Mouse (Mus musculus) retina, postnatal 1 day (tissue): ENCODE measurements around the gene E2f1.

Experiments used
- DNase-seq: peaks from one replicate; pipeline ENCODE4 v3.0.0-alpha.2; 2012

Gene E2f1

GRCm38 (mm10) chr2:154581421-154581820 is 11.7 kb upstream of the E2f1 start:
- peak; percentile 4 for DNase-seq

GRCm38 (mm10) chr2:154580586-154580985 is 10.9 kb upstream of the E2f1 start:
- DNase-seq, result peak; percentile 2

- no peak for DNase-seq
These were observed 8.0 kb upstream of the E2f1 start for GRCm38 (mm10) chr2:154577744-154578067.

- DNase-seq, result peak; percentile 96
These were observed 7.4 kb upstream of the E2f1 start for GRCm38 (mm10) chr2:154576876-154577743.

GRCm38 (mm10) chr2:154574271-154574670 is 4.6 kb upstream of the E2f1 start:
- DNase-seq, result peak; percentile 97

GRCm38 (mm10) chr2:154572996-154573395 is 3.3 kb upstream of the E2f1 start:
- DNase-seq, result no peak

GRCm38 (mm10) chr2:154571976-154572375 is 2.3 kb upstream of the E2f1 start:
- DNase-seq, result no peak

- DNase-seq, result peak; percentile 15
These were observed 1.6 kb upstream of the E2f1 start for GRCm38 (mm10) chr2:154571266-154571665.

GRCm38 (mm10) chr2:154570666-154571065 is 974 bp upstream of the E2f1 start:
- no peak for DNase-seq

- peak; percentile 73 for DNase-seq
These were observed 482 bp downstream of the E2f1 start for GRCm38 (mm10) chr2:154569071-154569748.

GRCm38 (mm10) chr2:154568329-154569070 is 1.2 kb downstream of the E2f1 start:
- DNase-seq, result peak; percentile 85

- no peak for DNase-seq
These were observed 1.9 kb downstream of the E2f1 start for GRCm38 (mm10) chr2:154567766-154568165.

- DNase-seq, result no peak
These were observed 3.1 kb downstream of the E2f1 start for GRCm38 (mm10) chr2:154566641-154567040.

- DNase-seq, result no peak
These were observed 4.1 kb downstream of the E2f1 start for GRCm38 (mm10) chr2:154565562-154565961.

- no peak for DNase-seq
These were observed 6.0 kb downstream of the E2f1 start for GRCm38 (mm10) chr2:154563612-154564170.

GRCm38 (mm10) chr2:154558264-154559039 is 11.2 kb downstream of the E2f1 start, which contains the start of gene Necab3:
Gene Necab3, minus strand, starts transcription at chr2:154558890.
- peak; percentile 67 for DNase-seq

GRCm38 (mm10) chr2:154557184-154557832 is 12.4 kb downstream of the E2f1 start:
- no peak for DNase-seq

GRCm38 (mm10) chr2:154555235-154555634 is 14.5 kb downstream of the E2f1 start:
- DNase-seq, result no peak

GRCm38 (mm10) chr2:154552424-154552907 is 17.2 kb downstream of the E2f1 start:
- peak; percentile 89 for DNase-seq

GRCm38 (mm10) chr2:154551927-154552326 is 17.8 kb downstream of the E2f1 start:
- DNase-seq, result no peak

- DNase-seq, result no peak
These were observed 18.2 kb downstream of the E2f1 start, which contains the start of gene Actl10 for GRCm38 (mm10) chr2:154551476-154551875. Gene Actl10, plus strand, starts transcription at chr2:154551776.
